Mouse (Mus musculus) central nervous system, embryonic 14 days (tissue): ENCODE results near the gene Ddah1. TPM values are rescaled to one million over a fixed set of nuclear protein-coding genes. Genes with fewer than 3 reads are reported as not detected.

ENCODE experiments used
- polyA plus RNA-seq: library from polyadenylated mRNA; depleted of rRNA; stranded (reverse); fragments of >200 nt; gene quantifications from 2 replicates; pipeline ENCODE4 v1.2.3, GENCODE M21; 2012; rRNA removed

Ddah1 gene
- polyA plus RNA-seq = 60.8 and 76.4 TPM in 2 replicates

DNA sequence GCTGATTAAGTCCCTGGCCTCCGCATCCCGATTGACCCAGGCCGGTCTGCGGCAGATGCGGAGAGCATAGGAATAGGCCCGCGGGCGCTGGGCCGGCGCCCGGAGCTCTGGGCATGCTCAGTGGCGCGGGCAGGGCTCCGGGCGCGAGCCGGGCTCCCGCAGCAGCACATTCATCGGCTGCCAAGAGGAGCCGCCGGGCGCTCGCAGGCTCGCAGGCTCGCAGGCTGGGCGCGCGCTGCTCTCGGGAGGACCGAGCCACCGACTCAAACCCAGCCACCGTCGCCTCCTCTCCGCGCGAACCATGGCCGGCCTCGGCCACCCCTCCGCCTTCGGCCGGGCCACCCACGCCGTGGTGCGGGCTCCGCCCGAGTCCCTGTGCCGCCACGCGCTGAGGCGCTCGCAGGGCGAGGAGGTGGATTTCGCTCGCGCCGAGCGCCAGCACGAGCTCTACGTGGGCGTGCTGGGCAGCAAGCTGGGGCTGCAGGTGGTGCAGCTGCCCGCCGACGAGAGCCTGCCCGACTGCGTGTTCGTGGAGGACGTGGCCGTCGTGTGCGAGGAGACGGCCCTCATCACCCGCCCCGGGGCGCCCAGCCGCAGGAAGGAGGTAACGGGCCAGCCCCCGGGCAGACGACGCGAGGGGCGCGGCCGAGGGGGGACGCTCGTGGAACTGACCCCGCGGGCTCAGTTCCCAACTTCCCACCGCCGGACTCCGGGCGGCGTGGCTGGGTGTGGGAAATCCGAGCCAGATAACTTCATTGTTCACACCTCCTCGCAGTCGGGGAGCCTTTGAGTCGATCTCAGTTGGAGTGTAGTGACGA is at the start of gene Ddah1:
Gene Ddah1, plus strand, starts transcription at position 115 of the 818 bp plus-strand sequence.

DNA sequence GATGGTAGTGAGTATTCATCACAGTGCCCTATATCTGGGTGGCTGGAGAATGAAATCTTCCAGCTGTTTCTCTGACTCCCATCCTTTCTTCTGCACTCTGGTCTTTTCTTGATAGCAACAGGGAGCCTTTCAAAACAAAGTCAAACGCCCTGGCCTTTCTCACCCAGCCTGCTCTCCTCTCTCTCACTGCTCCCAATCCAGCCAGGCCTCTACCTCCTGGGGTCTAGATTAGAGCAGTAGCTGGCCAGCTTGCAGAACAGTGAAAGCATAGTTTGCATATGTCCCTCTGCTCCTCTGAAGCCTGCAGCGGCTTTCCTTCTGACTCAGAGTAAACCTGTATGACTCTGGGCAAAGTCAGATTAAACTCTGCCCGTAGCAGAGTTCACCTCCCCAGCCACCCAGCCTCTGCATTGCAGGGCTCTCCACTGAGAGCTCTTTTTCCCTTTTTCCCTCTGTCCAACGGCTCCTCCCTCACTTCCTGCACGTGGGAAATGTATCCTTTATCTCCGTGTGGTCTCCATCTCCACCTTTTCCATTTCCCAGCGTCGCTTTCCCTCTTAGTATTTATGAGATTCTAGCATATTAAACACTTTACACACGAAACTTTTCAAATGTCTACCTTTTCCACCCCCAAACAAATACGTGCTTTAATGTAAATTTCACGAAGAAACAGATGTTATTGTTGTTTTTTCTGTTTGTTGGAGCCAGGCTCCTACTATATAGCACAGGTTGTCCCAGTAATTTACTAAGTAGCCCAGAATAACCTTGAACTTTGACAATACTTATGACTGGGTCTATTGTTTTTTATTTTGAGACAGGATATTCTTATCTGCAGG is 163.8 kb downstream of the Ddah1 start, which contains the start of gene Bcl10:
Gene Bcl10, plus strand, starts transcription at position 786 of the 836 bp plus-strand sequence.

DNA sequence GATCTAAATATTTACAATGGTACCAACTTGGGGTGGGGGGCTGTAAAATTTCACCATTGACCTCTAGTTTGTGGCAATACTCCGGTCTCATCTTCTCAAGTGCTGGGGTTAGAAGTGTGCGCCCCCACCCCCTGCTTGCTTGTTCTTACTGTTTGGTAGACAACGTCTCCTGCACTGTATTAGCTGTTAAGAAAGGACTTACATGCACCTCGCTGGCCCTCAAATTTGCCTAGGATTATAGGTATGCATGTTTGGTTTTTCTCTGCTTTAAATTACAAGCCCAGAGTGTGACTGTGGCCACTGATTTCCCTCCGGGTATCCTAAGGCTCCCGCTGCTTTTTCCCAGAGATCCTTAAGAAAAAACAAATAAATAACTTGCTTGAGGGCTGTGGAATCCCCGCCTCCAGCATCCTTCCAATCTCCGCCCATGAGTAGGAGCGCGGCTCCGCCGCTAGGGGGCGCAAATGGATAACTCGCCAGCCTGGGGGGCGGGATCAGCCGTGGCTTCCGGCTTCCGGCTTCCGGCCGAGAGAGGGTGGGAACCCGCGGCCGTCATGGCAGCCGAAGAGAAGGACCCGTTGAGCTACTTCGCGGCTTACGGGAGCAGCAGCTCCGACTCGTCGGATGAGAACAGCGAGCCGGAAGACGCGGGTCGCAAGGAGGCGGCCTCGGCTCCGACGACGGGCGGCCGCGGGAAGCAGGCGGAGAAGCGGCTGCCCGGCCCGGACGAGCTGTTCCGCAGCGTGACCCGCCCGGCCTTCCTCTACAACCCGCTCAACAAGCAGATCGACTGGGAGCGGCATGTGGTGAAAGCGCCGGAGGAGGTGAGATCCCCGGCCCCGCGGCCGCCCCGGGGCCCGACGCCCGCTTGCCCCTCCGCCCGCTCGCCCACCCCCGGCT is 179.3 kb downstream of the Ddah1 start, which contains the start of gene 2410004B18Rik:
Gene 2410004B18Rik, plus strand, starts transcription at position 510 of the 900 bp plus-strand sequence.

Other genes with a start within 250 kb of the Ddah1 start
- gene Znhit6, start 182.5 kb upstream of the Ddah1 start, polyA plus RNA-seq = 26.9 and 28.8 TPM in 2 replicates
- 20.9 and 33.1 TPM in 2 replicates for gene Ccn1, start 108.7 kb upstream of the Ddah1 start, polyA plus RNA-seq
- 17.4 and 19.4 TPM in 2 replicates for gene Bcl10, start 164.1 kb downstream of the Ddah1 start, polyA plus RNA-seq
- 44.4 and 52.5 TPM in 2 replicates for gene 2410004B18Rik, start 179.3 kb downstream of the Ddah1 start, polyA plus RNA-seq
- 2.3 and 2.6 TPM in 2 replicates for gene Syde2, start 229.2 kb downstream of the Ddah1 start, polyA plus RNA-seq